Mouse (Mus musculus): ENCODE data around the gene Tuba3b.

Gene Tuba3b

DNA sequence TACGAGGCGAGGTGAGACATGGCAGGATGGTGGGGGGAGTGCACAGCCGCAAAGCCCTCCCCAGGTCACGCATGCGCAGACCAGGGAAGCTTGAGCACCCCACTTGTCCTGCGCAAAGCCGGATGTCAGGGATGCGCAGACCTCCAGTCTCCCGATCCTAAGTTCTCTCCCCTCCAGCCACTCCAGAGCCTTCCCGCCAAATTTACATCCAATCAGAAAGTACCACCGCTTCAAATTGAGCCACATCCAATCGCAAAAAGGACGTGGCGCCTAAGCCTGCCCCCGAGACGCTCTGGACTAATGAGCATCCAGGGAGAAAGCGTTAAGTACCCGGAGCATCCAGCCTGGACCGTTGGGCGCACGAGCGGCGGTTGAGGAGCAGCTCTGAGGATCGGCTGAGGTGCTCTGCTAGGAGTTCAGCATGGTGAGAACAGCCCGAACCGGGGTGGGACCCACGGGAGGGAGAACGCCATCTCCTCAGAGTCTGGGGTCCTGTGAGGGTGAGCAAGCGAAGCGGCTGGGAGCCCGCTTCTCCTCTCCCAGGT is at the start of gene Tuba3b:
Gene Tuba3b (plus strand): TSS at position 92 of the 545 bp plus-strand sequence.
- in situ Hi-C loops (cut with MboI; ENCODE audit: unreplicated experiment in 2 of 2) = no loop called here

DNA sequence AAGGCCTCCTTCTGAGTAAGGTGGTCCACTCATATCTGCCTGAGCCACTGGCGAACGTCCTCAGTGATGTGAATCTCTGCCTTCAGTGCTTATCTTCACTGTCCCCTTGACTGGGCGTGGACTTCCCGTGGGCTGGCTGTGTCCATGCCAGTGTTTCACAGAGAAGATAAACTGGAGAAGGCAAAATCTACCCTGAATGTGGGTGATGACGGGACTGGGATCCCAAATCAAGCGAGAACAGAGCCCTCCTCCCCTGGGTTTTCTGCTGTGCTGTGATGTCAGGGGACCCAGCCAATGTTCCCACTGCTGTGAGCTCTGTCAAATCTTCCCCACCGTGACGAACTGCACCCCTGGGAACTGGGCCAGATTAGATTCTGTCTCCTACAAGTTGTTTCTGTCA is 48.3 kb upstream of the Tuba3b start:
- in situ Hi-C loops (cut with MboI; ENCODE audit: unreplicated experiment in 2 of 2) = no loop called here

DNA sequence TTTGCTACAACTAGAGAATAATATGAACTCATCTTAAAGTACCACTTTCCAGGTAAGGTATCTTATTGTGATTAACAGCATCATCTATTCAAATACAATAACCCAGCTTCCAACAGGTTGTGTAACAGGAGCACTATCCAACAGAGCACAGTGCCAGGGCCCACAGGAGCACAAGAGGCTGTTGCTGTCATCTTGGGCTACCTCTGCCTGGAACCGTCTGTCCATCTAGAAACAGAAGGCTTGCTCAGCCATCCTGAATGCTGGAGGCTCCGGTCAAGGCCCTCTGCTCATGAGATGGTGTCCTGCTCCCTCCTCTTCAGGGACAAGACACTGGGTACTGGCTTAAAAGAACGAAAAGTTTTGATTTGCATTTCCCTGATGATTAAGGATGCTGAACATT is 47.7 kb upstream of the Tuba3b start:
- in situ Hi-C loops (cut with MboI; ENCODE audit: unreplicated experiment in 2 of 2) = no loop called here

DNA sequence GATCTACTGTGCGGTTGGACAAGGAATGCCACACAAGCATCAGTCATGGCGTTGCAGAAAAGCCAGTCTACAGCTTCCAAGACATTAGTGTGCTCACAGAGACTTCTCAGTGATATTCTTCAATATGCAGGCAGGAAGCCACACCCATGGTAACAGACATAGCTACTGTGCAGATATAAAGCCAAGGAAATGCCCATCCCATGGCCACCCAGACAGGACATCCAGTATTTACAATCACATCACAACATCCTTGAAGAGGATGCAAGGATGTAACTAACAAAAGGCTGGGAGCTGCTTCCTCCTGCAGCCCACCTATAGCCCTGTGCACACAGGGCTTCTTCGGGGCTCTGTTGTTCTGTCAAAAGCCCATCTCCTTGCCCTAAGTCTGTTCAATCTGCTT is 46.9 kb upstream of the Tuba3b start:
- in situ Hi-C loops (cut with MboI; ENCODE audit: unreplicated experiment in 2 of 2) = no loop called here

DNA sequence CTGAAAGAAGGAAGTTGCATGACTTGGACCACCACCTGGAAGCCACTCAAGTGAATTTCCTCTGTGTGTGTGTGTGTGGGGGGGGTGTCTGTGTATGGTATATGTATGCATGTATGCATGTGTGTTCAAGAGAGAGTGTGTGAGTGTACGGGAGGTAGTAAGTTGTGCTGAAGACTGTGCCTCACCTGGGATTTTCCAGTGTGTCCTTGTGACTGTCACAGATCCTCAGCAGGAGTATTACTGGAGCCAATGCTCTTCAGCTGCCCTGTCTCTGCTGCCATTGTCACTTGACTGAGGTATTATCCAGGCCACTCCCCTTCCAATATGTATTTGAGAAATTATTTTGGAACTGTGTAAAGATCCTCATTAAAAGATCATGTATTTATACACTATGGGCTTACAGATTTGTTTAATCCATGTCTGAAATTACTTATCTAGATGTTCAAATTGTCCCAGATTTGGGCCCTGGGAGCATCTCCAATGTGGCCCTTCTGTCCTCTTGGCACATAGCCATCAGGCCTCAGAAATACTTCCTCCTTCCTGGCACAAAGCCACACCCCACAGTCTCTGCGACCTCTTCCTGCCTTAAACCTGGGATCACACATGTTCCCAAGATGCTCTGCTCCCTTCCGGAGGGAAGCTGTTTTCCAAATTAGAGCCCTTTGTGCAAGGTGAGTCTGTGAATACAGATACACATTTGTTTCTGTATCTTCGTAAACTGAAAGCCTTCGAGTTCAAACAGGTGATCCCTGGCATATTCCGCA is 42.1 kb upstream of the Tuba3b start:
- in situ Hi-C loops (cut with MboI; ENCODE audit: unreplicated experiment in 2 of 2) = no loop called here

DNA sequence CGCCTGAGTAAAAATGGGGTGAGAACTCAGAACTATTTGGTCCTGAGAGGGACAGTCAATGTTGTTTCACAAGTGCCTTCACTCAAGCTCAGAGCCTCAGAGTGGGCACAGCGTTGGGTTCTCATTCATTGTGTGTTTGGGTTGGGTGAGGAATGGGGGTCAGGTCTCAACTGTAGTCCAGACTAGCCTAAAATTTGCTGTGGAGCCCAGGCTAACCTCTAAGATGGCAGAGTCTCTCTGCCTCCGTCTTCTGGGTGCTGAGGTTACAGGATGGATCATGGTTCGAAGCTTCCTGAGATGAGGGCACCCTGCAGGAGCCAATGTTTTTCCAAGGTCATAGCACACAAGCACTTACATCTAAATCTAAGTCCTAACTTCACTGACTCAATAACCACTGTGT is 38.8 kb upstream of the Tuba3b start:
- in situ Hi-C loops (cut with MboI; ENCODE audit: unreplicated experiment in 2 of 2) = no loop called here

DNA sequence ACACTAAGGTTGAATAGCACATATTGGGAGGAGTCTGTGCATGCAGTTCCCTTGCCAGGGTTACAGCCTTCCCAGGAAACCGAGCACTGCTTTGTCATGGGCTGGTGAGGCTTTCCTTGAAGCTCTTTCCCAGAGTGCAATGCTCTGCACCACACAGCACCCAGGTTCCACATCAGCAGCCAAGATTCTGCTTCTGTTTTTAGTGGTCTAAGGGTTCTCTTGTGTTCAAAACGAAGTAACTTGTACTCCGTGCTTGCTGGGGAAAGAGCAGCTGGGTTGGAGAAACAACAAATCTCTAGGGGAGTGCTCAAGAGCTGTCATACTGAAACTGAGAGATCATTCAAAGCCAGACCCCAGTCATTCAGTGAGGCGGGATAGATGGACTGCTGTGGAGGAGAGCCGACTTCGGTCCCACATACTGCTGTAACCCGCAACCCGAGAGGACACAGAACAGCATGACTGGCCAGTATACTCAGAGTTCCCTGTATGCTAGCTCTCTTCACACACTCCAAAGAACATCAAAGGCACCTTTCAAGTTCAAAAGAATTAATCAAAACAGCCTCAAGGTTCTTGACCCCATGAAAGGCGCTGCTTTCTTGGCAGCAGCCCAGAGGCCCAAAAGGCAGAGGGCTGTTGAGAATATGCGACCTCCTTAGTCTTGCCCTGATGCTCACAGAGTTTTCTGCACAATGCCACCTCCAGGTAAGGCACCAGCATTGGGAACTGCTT is 36.9 kb upstream of the Tuba3b start:
- in situ Hi-C loops (cut with MboI; ENCODE audit: unreplicated experiment in 2 of 2) = no loop called here

DNA sequence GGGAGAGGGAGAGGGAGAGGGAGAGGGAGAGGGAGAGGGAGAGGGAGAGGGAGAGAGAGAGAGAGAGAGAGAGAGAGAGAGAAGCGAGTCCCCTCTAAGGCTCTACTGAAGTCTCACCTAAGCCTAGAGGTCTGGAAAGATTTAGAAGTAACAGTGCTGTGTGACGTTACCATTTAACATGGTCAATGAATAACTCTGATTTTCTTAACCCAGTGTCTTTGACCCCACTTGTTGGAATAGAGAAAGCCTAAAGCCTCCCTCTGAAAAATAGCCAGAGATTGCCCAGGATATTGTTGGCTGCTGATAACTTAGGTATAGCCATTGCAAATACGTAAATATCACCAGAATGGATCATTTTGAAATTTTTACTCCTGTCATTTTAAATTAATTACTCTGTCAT is 35.8 kb upstream of the Tuba3b start:
- in situ Hi-C loops (cut with MboI; ENCODE audit: unreplicated experiment in 2 of 2) = no loop called here

DNA sequence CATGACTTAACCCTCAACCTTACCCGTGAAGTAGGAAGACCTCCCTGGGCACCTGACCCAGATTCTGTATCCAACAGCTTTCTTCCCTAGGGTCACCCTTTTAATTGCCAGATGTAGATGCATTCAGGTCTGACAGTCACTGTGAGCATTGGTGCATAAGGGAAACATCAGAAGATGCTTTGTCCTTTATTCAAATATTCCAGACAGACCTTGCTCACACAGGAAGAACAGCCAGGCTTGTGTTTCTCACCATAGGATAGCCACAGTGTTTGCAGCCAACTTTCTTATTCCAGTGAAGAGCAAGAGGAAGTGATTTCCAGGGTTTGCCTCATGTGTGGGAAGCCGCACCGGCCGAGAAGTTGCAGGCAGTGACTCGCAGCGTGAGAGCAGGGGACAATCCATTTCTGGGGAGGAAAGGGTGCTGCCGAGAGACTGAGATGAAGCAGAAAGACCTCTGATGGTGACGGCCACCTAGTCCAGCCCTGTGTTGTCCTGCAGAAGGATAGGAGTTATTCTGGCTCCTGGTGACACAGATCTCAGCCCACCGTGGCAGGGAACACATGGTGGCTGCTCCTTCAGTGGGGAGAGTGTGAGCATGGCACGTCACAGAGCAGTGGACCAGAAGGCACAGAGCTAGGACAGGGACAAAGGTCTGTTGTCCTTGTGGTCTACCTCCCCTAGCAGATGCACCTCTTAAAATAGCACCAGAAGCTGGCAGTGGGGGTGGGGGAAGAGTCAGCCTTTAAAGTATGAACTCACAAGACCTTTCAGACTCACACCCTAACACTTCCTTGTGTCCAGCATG is 34.0 kb upstream of the Tuba3b start:
- in situ Hi-C loops (cut with MboI; ENCODE audit: unreplicated experiment in 2 of 2) = no loop called here

DNA sequence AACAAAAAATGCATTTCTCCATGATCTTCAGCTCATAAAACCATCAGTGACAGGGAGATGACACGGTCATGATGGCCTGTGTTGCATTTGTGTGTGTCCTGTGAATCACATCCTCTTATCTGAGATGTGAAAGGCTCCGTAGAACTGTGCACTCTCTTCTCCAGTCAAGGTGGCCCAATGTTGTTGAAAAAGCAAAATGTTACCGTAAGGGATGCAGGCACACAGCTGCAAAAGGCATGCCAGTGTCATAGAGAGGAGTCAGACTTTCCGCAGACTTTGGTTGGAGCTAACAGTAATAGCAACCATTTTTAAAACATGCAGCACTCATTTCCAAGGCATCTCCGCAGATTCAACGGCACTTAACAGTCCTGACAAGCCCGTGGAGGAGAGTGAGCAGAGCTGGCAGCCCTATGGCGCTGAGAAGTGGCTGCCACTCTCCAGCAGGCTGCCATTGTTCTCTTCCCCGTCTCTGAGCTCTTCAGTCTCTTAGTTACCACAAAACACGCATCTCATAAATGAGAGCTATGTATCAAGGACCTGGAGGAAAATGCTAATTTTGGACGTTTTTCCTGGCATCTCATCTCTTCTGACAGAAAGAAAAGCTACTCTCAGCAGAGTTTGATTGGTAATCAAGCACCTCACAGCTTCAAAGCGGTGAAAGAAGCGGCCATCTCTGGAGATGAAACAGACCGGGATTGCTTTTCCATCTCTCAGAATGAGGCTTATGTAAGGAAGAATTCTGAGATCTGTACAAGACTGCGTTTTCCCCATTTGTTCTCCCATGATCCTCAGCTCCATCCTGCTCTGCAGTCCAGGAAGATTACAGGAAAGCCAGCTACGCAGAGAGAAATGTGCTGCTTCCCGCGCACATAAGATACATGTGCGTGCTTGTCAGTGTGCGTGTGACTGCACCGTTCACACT is 30.2 kb upstream of the Tuba3b start:
- in situ Hi-C loops (cut with MboI; ENCODE audit: unreplicated experiment in 2 of 2) = no loop called here

DNA sequence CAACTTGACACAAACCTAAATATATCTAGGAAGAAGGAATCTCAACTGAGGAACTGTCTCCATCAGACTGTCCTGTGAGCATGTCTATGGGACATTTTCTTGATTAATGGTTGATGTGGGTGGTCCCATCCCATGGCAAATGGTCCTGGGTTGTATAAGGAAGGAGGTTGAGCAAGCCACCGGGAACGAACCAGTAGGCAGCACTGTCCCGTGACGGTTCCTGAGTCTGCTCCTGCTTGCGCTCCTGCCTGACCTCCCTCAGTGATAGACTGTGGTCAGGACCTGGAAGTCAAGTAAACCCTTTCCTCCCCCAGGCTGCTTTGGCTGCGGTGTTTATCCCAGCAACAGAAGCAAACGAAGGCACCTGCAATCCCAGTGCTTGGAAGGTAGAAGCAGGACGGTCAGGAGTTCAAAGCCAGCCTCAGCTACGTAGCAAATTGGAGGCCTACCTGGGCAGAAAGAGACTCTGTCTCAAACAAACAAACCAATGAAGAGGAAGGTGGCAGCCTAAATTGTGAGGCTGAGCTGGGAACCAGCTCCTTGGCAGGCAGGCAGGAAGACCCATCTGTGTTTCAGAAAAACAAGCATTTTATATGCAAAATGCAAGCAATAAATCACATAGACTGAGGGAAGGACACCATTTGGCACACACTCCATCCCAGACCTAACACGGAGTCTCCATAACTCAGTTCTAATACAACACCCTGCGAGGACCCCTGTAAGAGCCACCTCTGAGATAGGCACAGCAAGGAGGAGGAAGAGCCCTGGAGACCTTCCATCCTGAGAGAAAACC is 24.9 kb upstream of the Tuba3b start:
- in situ Hi-C loops (cut with MboI; ENCODE audit: unreplicated experiment in 2 of 2) = no loop called here

DNA sequence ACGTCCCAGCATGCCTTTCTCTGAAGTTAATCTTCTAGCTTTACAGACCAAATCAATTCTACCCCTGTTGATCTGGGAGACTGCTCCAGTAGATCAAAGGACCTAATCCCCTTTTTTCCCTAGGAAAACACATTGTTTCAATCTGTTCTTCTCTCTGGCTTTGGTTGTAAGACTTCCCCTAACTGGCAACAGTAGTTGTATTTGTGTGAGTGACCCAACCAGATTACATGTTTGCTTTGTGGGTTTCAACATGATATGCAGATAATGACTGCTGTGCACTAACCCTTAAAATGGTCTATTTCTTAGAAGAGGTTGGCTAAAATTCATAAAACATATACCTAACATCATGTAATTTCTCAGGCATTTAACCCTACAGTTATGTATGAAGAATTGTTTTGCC is 24.0 kb upstream of the Tuba3b start:
- in situ Hi-C loops (cut with MboI; ENCODE audit: unreplicated experiment in 2 of 2) = no loop called here

DNA sequence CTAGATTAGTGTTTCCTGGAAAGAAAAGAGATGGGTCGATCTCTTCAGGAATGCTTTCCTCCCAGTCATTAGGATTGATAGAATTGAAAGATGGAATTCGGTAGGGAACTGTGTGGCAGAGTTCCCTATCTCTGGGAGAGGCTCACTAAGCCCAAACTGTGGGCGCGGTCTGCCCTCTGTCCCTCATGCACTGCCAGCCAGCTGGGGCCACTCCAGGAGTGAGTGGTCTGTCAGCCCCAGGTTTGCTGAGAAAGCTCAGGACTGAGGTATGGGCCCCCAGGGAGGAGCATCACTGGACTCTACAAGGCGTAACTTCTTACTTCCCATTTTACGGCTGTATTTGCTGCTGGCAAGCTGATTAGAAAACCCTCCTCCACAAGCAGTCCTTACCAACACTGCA is 23.5 kb upstream of the Tuba3b start:
- in situ Hi-C loops (cut with MboI; ENCODE audit: unreplicated experiment in 2 of 2) = no loop called here

DNA sequence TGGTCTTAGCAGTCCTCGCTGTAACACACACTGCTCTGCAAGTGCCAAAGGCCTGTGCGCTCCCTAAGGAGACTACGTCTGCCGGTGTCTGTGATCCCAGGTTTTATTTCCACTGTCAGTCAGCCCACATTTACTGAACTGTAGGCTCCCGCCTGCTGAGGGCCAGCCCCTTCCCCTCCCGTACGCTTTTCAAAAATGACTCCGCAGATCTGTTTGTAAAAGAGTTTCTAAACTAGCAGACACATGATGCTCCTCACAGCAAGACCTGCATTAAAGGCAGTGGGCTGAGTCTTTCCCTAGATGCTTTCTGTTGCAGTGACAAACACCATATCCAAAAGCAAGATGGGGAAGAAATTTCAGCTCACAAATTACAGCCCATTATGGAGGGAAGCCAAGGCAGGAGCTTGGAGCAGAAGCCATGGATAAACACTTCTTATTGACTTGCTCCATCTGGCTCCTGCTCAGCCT is 23.0 kb upstream of the Tuba3b start:
- in situ Hi-C loops (cut with MboI; ENCODE audit: unreplicated experiment in 2 of 2) = no loop called here

DNA sequence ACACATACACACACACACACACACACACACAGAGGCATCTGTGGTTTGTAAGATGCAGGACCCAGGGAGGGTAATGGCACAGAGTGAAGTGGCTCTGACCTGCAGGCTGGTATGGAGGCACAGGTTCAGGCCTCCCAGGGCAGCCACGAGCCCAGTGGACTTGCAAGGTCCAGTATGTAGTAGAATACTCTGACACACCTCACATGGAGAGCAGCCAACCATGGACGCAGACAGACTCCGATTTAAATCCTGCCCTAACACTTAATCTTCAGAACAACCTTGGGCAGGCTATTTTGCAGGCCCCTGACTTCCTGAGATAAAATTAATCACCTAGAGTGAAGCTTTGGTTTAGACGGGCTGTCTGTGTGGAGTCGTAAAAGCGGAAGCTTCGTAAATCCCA is 21.6 kb upstream of the Tuba3b start:
- in situ Hi-C loops (cut with MboI; ENCODE audit: unreplicated experiment in 2 of 2) = no loop called here

DNA sequence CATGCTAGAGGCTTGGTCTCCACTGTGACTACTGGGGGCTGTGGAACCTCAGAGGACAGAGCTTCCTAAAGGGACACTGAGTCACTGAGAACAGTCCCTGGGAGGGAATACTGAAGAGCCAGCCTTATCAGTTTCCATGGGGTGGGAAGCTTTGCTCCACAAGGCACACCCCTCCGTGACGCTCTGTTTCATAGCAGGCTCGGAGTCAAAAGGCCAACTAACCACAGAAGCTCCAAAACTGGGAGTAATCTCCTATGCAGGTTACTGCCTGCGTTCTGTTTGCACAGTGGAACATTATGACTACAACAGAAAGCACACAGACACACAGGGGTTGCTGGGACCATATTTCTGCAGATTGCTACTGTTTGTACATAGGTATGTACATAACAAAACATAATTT is 19.7 kb upstream of the Tuba3b start:
- in situ Hi-C loops (cut with MboI; ENCODE audit: unreplicated experiment in 2 of 2) = no loop called here

DNA sequence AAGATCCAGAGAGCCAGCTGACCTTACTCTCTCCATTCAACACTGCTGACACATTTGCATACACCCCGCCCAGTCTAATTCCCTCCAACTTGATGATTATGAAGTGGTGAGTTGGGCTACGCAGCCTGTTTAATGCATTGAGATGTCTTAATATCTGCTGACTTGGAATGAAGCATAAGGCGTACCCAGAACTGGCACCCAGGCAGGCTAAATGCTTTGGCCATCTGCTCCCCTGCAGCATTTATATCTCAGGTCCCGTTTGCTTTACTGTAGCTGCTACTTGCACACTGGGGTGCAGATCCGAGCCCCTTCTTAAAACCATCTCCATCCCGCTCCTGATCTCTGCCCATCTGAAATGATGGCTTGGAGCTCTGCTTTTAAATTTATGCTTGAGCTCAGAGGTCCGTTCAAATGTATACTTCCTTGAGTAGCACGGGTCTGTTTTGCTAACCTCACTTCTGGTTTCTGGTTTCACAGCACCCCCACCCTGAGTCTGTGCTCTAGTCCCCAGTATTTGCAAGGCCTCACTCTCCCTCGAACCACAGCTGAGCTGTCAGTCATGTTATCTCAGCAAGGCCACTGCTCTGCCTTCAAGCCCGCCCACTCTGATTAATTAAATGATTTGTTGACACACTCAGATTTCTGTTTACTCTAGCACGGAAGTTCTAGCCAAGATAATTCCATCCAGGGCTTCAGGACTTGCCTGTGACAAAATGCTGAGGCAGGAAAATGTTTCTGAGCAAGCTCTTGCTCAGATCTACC is 16.6 kb upstream of the Tuba3b start:
- in situ Hi-C loops (cut with MboI; ENCODE audit: unreplicated experiment in 2 of 2) = no loop called here

DNA sequence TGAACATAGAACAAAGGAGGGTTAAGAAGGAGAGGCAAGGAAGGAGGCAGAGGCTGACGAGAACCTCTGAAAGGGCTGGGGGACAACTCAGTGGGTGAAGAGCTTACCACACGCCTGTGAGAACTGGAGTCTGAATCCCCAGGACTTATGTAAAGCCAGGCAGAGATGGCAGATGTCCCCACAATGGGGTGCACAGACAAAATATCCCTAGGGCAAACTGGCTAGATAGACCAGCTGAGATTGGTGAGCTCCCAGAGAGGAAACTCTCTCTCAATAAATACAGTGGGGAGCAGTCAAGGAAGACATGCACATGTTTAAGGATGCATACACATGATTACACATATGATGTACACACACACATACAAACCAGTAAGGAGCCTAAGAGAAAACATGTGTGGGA is 11.4 kb upstream of the Tuba3b start:
- in situ Hi-C loops (cut with MboI; ENCODE audit: unreplicated experiment in 2 of 2) = no loop called here

DNA sequence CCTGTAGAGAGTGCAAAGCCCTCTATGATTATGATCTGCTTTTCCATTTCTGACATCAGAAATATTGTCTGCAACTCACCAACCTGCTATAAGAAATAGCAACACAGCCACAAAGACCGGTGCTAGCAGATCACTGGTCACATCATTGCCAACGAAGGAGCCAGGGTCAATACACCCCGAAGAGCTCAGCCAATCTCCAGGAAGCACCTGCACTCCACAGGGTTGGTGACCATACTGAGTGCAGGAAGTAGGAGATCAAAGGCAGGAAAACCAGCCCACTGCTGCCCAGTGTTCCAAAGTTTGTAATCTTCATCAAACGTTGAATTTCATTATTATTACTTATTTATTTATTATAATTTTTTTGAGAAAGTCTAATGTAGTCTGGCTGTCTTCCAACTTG is 10.9 kb upstream of the Tuba3b start:
- in situ Hi-C loops (cut with MboI; ENCODE audit: unreplicated experiment in 2 of 2) = no loop called here
